Mouse (Mus musculus): ENCODE data around the gene Fgf22. TPM values are rescaled to one million over a fixed set of nuclear protein-coding genes. Genes with fewer than 3 reads are reported as not detected.

Gene Fgf22
- polyA plus RNA-seq, 1 experiment from 2014 or later, result not detected

DNA sequence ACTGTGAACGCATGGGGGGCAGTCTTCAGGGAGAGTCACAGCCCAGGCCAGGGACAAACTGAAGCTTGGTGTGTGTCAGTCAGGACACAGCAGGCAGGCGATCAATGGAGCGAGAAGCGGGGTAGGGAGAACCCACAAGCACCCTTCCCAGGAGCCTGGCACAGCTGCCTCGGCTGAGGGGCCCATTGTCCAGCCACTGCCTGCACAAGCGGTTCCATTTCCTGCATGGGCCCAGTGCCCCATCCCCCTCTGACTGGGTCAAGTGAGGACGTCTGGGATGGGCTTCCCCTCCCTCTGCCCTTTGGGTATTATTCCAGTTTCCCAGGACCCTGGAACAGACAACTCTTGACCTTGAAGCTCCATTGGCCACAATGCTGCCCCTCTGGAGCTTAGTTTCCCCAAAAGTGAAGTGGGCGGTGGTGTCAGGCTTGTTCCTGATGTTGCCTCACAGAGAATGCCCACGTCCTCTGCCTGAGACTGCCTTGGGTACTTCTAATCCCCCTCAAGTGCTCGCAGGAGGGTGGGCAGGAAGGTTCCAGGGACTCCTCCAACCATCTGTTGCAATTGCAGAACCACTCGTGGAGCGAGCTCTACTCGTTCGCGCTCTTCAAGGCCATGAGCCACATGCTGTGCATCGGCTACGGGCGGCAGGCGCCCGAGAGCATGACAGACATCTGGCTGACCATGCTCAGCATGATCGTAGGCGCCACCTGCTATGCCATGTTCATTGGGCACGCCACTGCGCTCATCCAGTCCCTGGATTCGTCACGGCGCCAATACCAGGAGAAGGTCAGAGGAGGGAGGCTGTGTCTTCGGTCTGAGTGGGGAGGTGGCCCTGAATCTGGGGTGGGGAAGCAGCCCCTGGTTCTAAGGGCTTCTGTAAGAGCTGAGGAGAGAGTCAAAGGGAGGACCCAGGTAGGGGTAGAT lies 26.3 kb upstream of the Fgf22 start:
- H3K27ac ChIP-seq (ENCODE audit: low read length), result no peak overlapping the region
- H3K4me3 ChIP-seq (ENCODE audit: low read length), result no peak overlapping the region
- 70% methylated on average over 28 of the region's 28 CpGs for WGBS
- H3K36me3 ChIP-seq (ENCODE audit: control insufficient read depth, insufficient read depth, low read length), result 0 out of 2 replicates have a peak, but pooled peaks cover under 1% of the 10 kb centered on the region
- no peak overlapping the region for H3K9ac ChIP-seq (ENCODE audit: low read depth, low read length)
- H3K4me1 ChIP-seq (ENCODE audit: control insufficient read depth, insufficient read depth, low read length), result no peaks in the 10 kb centered on the region
- no peak overlapping the region for H3K4me2 ChIP-seq (ENCODE audit: low read depth, low read length)
- H3K27me3 ChIP-seq (replicated peaks; ENCODE audit: control insufficient read depth, insufficient read depth, low read length), result no peaks in the 10 kb centered on the region
- no peaks in the 10 kb centered on the region for H3K9me3 ChIP-seq (ENCODE audit: control insufficient read depth, low read length)
- no peak for ATAC-seq

DNA sequence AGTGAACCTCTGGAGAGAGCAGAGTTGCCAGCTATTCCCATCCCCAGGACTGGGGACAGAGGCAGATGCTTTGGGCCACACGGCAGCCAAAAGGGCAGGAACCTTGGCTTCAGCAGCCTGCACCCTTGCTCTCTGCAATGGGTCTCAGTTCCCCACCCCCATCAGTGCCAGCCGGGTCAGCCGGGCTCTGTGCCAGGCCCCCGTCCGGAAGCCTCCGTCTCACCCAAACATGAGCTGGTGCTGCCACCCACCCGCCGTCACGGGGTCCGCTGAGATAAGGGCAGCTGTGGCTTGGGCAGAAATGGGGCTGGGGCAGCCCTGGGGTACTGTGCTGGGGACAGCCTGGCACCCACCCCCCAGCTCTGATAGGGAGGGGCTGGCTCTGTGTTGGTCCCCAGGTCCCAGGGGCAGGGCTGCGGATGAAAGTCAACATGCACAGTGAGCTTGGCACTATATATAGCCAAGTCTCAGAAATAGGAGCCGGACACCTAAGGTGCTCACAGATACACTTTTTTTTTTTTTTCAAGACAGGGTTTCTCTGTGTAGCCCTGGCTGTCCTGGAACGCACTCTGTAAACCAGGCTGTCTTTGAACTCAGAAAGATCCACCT lies 25.4 kb upstream of the Fgf22 start:
- ATAC-seq, result no peak
- peaks cover 8% of the 10 kb centered on the region for H3K36me3 ChIP-seq (ENCODE audit: control insufficient read depth, insufficient read depth, low read length)
- no peak overlapping the region for H3K4me2 ChIP-seq (ENCODE audit: low read depth, low read length)
- 78% methylated on average over 13 of the region's 13 CpGs for whole genome bisulfite sequencing
- H3K9me3 ChIP-seq (ENCODE audit: control insufficient read depth, low read length), result peaks cover 6% of the 10 kb centered on the region
- H3K27me3 ChIP-seq (replicated peaks; ENCODE audit: control insufficient read depth, insufficient read depth, low read length), result no peaks in the 10 kb centered on the region
- H3K4me1 ChIP-seq (ENCODE audit: control insufficient read depth, insufficient read depth, low read length), result no peaks in the 10 kb centered on the region
- no peak overlapping the region for H3K27ac ChIP-seq (ENCODE audit: low read length)
- no peak overlapping the region for H3K4me3 ChIP-seq (ENCODE audit: low read length)
- H3K9ac ChIP-seq (ENCODE audit: low read depth, low read length), result no peak overlapping the region

DNA sequence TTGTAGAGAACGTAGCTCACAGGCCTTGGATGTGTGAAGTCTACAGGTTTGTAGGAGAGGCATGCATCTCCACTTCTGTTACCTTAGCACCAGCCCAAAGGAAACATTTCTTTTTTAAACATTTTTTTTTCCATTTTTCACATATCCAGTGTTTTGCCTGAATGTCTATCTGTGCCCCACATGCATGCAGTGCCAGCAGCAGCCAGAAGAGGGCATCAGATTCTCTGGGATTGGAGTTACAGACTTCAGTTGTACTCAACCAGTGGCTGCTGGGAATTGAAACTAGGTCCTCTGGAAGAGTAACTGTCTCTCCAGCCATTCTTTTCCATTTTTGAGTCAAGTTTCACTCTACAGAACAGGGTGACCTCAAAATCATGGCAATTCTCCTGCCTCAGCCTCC lies 22.4 kb upstream of the Fgf22 start:
- 90% methylated on average over 1 of the region's 1 CpGs for WGBS
- no peak for ATAC-seq
- H3K4me1 ChIP-seq (ENCODE audit: control insufficient read depth, insufficient read depth, low read length), result 0 out of 2 replicates have a peak, but pooled peaks cover 2% of the 10 kb centered on the region
- no peak overlapping the region for H3K27ac ChIP-seq (ENCODE audit: low read length)
- no peaks in the 10 kb centered on the region for H3K27me3 ChIP-seq (replicated peaks; ENCODE audit: control insufficient read depth, insufficient read depth, low read length)
- H3K36me3 ChIP-seq (ENCODE audit: control insufficient read depth, insufficient read depth, low read length), result peaks cover 35% of the 10 kb centered on the region
- no peak overlapping the region for H3K4me2 ChIP-seq (ENCODE audit: low read depth, low read length)
- H3K4me3 ChIP-seq (ENCODE audit: low read length), result no peak overlapping the region
- H3K9me3 ChIP-seq (ENCODE audit: control insufficient read depth, low read length), result peaks cover 26% of the 10 kb centered on the region
- H3K9ac ChIP-seq (ENCODE audit: low read depth, low read length), result no peak overlapping the region

DNA sequence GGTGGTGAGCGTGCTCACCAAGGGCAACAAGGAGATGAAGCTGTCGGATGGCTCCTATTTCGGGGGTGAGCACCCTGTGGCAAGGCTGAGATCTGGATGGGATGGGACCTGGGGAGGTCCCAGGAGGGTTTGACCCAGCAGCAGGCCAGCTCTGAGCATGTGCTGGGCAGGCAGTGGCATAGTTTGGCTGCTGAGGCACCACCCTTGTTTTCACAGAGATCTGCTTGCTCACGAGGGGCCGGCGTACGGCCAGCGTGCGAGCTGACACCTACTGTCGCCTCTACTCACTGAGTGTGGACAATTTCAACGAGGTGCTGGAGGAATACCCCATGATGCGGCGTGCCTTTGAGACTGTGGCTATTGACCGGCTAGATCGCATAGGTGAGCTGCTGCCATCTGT lies 21.0 kb upstream of the Fgf22 start:
- ATAC-seq, result no peak

DNA sequence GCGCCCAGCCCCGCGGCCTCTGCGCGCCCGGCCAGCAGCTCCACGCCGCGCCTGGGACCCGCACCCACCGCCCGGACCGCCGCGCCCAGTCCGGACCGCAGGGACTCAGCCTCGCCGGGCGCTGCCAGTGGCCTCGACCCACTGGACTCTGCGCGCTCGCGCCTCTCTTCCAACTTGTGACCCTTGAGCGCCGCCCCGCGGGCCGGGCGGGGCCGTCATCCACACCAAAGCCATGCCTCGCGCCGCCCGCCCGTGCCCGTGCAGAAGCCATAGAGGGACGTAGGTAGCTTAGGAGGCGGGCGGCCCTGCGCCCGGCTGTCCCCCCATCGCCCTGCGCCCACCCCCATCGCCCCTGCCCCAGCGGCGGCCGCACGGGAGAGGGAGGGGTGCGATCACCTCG lies 19.5 kb upstream of the Fgf22 start:
- Histone ChIP-seq H3K9me3 (ENCODE audit: control insufficient read depth, low read length) (peaks cover 54% of the 10 kb centered on the region), H3K4me2 (ENCODE audit: low read depth, low read length) (0 out of 2 replicates have a peak overlapping the region, but pooled peaks have one; percentile 6), H3K27me3 (replicated peaks; ENCODE audit: control insufficient read depth, insufficient read depth, low read length) (no peaks in the 10 kb centered on the region), H3K36me3 (ENCODE audit: control insufficient read depth, insufficient read depth, low read length) (peaks cover 64% of the 10 kb centered on the region), H3K4me1 (ENCODE audit: control insufficient read depth, insufficient read depth, low read length) (0 out of 2 replicates have a peak, but pooled peaks cover 2% of the 10 kb centered on the region), H3K27ac (ENCODE audit: low read length) (no peak overlapping the region), H3K9ac (ENCODE audit: low read depth, low read length) (no peak overlapping the region), H3K4me3 (ENCODE audit: low read length) (no peak overlapping the region)
- 22% methylated on average over 41 of the region's 52 CpGs for WGBS
- peak; percentile 41 for ATAC-seq

More for the DNA sequence above, 21.0 kb upstream of the Fgf22 start:
- WGBS, result 97% methylated on average over 15 of the region's 15 CpGs
- Histone ChIP-seq H3K9ac (ENCODE audit: low read depth, low read length) (no peak overlapping the region), H3K27ac (ENCODE audit: low read length) (no peak overlapping the region), H3K4me3 (ENCODE audit: low read length) (no peak overlapping the region), H3K9me3 (ENCODE audit: control insufficient read depth, low read length) (peaks cover 39% of the 10 kb centered on the region), H3K4me1 (ENCODE audit: control insufficient read depth, insufficient read depth, low read length) (0 out of 2 replicates have a peak, but pooled peaks cover 2% of the 10 kb centered on the region), H3K36me3 (ENCODE audit: control insufficient read depth, insufficient read depth, low read length) (peaks cover 48% of the 10 kb centered on the region), H3K4me2 (ENCODE audit: low read depth, low read length) (no peak overlapping the region), H3K27me3 (replicated peaks; ENCODE audit: control insufficient read depth, insufficient read depth, low read length) (no peaks in the 10 kb centered on the region)

DNA sequence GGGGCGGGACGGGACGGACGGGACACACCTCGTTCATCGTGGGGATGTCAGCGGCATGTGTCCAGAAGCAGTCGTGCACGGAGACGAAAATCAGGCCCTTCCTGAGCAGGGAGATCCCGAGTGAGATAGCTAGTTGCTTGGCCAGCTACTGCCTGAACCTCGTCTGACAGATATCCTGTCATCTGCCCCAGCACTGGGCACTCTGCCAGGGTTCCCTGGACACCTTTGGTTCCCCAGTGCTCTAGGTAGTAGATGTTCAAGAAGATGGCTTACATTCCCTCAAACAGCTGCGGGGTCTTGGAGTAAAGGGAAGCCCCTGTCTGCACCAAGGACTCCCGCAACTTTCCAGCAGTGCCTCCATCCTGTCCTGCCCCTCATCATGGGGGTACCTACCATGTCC lies 18.2 kb upstream of the Fgf22 start:
- H3K4me1 ChIP-seq (ENCODE audit: control insufficient read depth, insufficient read depth, low read length), result 0 out of 2 replicates have a peak, but pooled peaks cover 2% of the 10 kb centered on the region
- no peak overlapping the region for H3K4me2 ChIP-seq (ENCODE audit: low read depth, low read length)
- no peak overlapping the region for H3K4me3 ChIP-seq (ENCODE audit: low read length)
- ATAC-seq, result no peak
- H3K9ac ChIP-seq (ENCODE audit: low read depth, low read length), result no peak overlapping the region
- no peaks in the 10 kb centered on the region for H3K27me3 ChIP-seq (replicated peaks; ENCODE audit: control insufficient read depth, insufficient read depth, low read length)
- peaks cover 61% of the 10 kb centered on the region for H3K9me3 ChIP-seq (ENCODE audit: control insufficient read depth, low read length)
- 93% methylated on average over 14 of the region's 14 CpGs for WGBS
- H3K27ac ChIP-seq (ENCODE audit: low read length), result no peak overlapping the region
- H3K36me3 ChIP-seq (ENCODE audit: control insufficient read depth, insufficient read depth, low read length), result peaks cover 77% of the 10 kb centered on the region

DNA sequence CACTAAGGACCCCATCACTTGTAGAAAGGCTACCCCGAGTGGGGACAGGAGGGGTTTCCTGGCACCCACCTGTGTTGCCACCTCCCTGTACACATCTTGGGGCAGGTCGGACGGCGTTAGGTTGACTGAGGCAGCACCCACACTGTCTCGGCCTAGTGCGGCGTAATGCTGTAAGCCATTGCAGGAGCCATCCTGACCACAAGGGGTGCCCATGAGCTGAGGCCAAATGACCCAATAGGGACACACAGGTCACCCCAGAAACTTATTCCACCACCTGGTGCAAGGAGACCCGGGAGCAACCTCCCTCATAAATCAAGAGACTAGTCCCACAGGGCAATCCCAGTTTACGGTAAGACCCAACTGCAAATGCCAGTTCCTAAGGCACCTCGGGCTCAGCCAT lies 16.6 kb upstream of the Fgf22 start:
- Histone ChIP-seq H3K36me3 (ENCODE audit: control insufficient read depth, insufficient read depth, low read length) (peaks cover 89% of the 10 kb centered on the region), H3K4me3 (ENCODE audit: low read length) (no peak overlapping the region), H3K4me2 (ENCODE audit: low read depth, low read length) (no peak overlapping the region), H3K9ac (ENCODE audit: low read depth, low read length) (no peak overlapping the region), H3K9me3 (ENCODE audit: control insufficient read depth, low read length) (peaks cover 61% of the 10 kb centered on the region), H3K27ac (ENCODE audit: low read length) (no peak overlapping the region), H3K27me3 (replicated peaks; ENCODE audit: control insufficient read depth, insufficient read depth, low read length) (no peaks in the 10 kb centered on the region), H3K4me1 (ENCODE audit: control insufficient read depth, insufficient read depth, low read length) (0 out of 2 replicates have a peak, but pooled peaks cover 2% of the 10 kb centered on the region)
- ATAC-seq, result no peak
- 90% methylated on average over 10 of the region's 10 CpGs for WGBS

DNA sequence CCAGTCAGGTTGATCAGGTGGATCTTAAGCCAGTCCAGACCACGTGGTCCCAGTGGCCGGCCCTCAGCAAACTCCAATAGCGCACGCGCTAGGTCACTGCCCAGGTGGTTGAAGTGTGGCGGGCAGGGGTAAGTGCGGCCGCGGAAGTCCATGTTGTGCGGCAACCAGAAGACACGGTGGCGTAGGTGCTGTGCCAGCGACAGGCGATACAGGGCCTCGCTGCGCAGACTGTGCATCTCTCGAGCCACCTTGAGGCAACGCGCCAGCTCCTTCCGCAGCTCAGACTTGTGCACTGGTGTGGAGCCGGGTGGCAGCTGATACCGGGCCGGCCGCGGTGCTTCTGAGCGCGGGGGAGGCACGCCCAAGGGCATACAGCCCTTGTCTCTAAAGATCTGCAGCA lies 15.6 kb upstream of the Fgf22 start:
- Histone ChIP-seq H3K4me3 (ENCODE audit: low read length) (no peak overlapping the region), H3K9ac (ENCODE audit: low read depth, low read length) (no peak overlapping the region), H3K36me3 (ENCODE audit: control insufficient read depth, insufficient read depth, low read length) (peaks cover 90% of the 10 kb centered on the region), H3K4me2 (ENCODE audit: low read depth, low read length) (no peak overlapping the region), H3K4me1 (ENCODE audit: control insufficient read depth, insufficient read depth, low read length) (0 out of 2 replicates have a peak, but pooled peaks cover 2% of the 10 kb centered on the region), H3K27ac (ENCODE audit: low read length) (no peak overlapping the region), H3K27me3 (replicated peaks; ENCODE audit: control insufficient read depth, insufficient read depth, low read length) (no peaks in the 10 kb centered on the region), H3K9me3 (ENCODE audit: control insufficient read depth, low read length) (peaks cover 56% of the 10 kb centered on the region)
- 94% methylated on average over 28 of the region's 28 CpGs for WGBS
- ATAC-seq, result no peak

DNA sequence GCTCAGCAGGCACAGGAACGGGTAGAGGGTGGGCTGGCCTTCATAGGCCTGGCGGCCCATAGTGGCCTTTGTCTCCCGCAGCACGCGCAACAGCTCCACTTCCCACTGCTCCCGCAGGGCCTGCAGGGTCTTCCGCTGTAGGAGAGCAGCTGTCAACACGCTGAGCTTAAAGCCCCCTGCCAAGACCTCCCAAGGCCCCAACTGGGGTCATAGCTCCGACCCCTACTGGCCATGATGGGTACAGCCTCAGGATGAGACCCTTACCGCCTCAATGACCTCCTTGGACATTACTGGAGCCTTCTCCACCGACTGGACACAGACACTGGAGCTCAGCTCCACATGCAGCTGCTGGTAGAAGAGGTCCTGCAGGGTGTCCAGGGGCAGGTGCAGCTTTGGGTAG lies 14.0 kb upstream of the Fgf22 start:
- peaks cover 49% of the 10 kb centered on the region for H3K9me3 ChIP-seq (ENCODE audit: control insufficient read depth, low read length)
- H3K36me3 ChIP-seq (ENCODE audit: control insufficient read depth, insufficient read depth, low read length), result peaks cover 79% of the 10 kb centered on the region
- WGBS, result 79% methylated on average over 11 of the region's 11 CpGs
- no peak overlapping the region for H3K27ac ChIP-seq (ENCODE audit: low read length)
- peaks cover 6% of the 10 kb centered on the region for H3K4me1 ChIP-seq (ENCODE audit: control insufficient read depth, insufficient read depth, low read length)
- no peaks in the 10 kb centered on the region for H3K27me3 ChIP-seq (replicated peaks; ENCODE audit: control insufficient read depth, insufficient read depth, low read length)
- H3K4me2 ChIP-seq (ENCODE audit: low read depth, low read length), result no peak overlapping the region
- H3K4me3 ChIP-seq (ENCODE audit: low read length), result no peak overlapping the region
- H3K9ac ChIP-seq (ENCODE audit: low read depth, low read length), result no peak overlapping the region
- no peak for ATAC-seq

All from intestine, embryonic 16.5 days (tissue).